Mouse (Mus musculus) cerebellum, adult 18-20 months (tissue): ENCODE measurements around the gene Tmem29.
"Not testable (repeated sequence)": the region's sequence is repeated elsewhere in the genome, so short reads cannot be mapped to it uniquely, and the experiment has no call there.

Experiments used
- DNase-seq, 2 experiments: peaks; one replicate each; pipeline ENCODE4 v3.0.0; 2021

Tmem29 gene

DNA sequence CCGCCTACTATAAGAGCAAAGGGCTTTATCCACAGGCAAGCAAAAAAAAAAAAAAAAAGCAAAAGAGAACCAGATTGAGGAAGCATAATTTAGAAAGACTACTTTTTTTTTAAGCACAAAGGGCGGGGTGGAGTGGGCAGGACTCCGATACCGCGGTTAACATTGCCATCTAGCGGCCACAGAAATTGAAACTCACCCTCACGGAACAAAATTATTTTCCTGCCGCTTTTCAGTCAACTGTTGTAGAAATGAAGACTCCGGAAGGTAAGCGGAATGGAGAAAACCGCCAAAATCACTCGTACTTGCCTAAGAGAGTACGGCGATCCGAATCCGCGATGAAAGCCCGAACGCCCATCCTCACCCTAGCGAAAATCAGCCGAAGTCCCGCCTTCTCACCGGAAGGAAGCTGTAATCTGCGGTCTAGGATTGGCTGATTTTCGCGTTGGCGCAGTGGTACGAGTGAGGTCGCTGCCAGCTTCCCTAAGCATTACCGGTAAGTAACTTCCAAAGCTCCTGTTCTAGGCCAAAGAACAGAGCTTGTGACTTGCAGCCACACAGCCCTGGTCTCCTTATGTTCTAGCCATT lies at the start of gene Tmem29:
Gene Tmem29, minus strand, starts transcription at position 389 of the 585 bp plus-strand sequence.
- peak; percentile 90 to 91 for DNase-seq

DNA sequence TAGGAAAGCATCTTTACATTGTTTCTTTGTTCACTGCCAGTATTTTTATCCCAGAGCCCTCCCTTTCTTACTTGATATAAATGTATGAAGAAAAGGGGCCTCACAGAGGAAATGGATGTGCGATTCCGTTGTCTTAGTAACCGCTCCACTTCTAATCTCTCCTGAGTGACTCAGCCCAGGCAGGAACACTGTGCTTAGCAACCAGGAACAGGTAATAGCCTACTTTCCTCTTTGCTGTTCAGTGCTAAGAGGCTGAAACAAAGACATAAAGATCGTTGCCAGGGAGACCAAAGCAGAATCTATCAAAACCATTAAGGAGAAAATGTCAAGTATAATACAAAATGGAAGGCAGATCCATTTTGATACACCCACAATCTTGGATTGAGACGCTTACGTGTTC lies 49.7 kb upstream of the Tmem29 start:
- DNase-seq: no peak

DNA sequence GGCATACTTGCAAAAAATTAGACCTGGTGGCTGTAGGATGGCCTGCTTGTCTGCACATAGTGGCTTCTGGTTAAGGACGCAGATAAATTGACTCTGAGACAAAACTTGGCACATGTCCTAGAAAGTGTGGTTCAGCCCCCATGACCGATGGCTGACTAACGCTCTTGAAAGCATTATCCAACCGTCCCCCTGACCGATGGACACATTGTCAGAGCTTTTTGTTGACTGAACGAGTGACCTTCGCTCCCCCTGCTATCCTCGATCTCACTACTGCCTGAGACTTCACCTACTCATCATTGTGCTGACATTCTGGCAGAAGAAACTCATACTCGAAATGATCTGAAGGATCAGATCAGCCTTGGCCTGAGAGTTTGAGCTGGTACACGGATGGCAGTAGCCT lies 28.9 kb upstream of the Tmem29 start:
- not testable (repeated sequence) for DNase-seq

DNA sequence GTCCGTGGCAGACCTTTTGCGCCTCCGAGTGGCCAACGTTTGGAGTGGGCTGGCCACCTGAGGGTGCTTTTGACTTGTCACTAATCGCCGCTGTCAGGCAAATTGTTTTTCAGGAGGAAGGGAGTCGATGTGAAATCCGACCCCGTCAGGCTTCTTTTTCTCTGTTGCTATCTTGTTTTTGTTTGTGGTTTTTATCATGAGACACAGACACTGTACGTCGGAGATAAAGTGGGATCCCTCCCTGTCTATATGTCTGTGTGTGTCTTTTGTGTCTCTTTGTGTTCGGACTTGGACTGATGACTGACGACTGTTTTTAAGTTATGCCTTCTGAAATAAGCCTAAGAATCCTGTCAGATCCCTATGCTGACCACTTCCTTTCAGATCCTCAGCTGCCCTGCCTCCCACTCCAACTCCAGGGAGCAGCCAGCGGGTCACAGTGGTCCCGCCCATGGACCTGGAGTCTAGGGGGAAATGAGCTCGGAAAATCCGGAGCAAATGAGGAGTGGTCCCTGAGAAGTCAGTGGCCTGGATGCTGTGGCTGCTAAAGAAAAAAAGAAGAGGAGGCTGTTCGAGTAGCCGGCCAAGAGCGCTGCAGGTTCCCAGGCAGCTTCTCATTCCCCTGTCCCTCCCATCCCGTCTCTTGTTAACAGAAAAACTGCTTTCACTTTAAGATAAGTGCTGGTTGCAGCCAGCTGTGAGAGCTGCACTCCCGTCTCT lies 27.5 kb upstream of the Tmem29 start:
- not testable (repeated sequence) for DNase-seq

DNA sequence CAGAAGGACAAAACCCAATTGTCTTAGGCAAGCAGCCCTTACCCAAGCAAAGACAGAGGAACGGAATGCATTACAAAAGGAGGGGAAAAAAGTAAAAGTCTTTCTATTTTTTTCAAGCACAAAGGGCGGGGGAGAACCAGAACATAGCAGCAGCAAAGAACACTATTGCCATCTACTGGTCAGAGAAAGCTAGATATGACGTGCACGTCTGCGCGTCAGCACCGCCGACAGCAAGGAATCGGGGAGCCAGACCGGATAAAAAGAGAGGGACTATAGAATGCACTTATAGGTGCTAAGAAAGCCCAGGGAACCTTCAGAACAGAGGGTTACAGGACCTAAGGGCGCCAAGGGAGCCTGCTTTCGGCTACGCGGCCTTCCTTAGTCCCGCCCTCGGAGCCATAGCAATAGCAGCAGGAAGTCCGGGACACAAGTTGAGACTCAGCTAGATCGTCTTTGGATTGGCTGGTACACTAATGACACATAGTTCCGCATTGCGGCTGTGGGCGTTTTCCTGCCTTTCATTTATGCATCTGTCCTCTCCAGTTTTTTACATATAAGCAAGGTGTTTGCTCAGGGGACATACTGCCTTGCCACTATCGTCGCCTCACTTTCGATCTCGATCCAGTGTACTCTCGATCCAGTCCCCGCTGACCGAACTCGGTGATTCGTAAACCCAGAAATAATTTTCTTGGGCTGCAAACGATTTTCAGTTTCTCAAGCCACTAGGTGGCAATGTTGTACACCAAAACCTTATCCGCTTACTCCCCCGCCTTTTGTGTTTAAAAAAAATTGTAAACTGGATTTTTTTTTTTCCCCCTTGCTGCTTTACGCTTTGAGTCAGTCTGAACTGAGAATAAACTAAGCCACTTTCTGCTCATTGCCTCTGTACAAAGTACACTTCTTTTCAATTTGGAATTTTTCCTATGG lies 19.2 kb upstream of the Tmem29 start:
- DNase-seq: peak; percentile 82 to 88

DNA sequence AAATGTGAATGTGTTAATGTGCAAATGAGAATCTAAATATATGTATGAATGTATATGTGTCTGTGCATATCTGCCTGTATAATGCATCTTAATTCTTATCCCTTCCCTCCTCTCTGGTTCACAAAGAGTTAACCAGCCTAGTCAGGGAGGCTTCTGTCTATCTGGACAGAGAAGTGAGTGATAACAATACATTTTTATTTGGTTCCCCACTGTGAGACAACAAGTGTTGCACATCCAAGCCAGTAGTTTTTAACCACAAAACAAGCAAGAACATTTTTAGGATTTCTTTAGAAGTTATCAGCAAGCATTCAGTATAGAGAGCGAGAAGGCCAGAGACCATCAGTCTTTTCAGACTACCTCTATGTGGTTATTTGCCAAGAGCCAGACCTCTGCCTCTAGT lies 12.5 kb upstream of the Tmem29 start:
- no peak for DNase-seq

DNA sequence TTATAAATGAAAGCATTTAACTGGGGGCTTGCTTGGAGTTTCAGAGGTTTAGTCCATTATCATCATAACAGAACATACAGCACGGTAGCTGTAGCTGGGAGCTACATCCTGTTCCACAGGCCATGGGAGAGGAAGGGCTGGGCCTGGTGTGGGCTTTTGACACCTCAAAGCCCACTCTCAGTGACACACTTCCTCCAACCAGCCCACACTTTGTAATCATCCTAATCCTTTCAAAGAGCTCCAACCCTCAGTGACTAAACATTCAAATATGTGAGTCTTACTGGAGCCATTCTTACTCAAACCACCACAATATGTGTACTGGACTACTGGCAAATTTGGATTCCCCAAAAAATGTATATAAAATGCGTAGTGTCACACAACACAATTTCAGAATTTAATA lies 9.3 kb upstream of the Tmem29 start:
- DNase-seq: no peak

DNA sequence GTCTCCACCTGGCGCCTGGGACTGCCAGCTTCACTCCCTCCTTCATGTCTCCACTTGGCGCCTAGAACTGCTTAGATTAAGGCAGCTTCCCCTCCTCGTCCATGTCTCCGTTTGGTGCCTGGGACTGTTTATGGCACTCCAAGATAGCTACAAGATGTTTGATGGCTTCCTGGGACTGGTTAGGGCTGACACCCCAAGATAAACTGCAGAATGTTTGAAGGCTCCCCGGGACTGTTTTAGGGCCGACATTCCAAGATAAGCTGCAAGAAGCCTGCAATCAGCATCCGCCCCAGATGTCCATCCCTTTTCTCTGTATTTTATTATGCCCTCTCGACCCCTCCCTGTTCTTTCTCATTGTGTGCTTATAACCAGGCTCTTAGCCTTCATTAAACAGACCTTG lies 7.9 kb upstream of the Tmem29 start:
- not testable (repeated sequence) for DNase-seq

DNA sequence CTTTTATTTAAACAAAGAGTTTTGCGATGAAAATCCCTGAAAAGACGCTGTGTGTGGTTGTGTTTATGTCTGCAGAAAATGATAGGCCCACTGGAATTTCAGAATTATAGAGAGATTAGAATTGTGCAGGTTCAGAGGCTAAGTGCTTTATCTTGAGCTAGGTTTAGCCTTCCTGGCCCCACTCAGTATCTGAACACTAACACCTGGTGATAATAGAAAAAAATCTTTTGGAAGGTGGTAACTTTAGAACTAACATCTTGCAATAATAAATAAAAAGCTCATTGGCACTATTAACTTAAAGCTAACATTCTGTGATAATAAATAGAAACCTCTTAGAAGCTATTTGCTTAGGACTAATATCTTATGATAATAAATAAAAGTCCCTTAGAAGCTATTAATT lies 1.2 kb upstream of the Tmem29 start:
- no peak for DNase-seq

DNA sequence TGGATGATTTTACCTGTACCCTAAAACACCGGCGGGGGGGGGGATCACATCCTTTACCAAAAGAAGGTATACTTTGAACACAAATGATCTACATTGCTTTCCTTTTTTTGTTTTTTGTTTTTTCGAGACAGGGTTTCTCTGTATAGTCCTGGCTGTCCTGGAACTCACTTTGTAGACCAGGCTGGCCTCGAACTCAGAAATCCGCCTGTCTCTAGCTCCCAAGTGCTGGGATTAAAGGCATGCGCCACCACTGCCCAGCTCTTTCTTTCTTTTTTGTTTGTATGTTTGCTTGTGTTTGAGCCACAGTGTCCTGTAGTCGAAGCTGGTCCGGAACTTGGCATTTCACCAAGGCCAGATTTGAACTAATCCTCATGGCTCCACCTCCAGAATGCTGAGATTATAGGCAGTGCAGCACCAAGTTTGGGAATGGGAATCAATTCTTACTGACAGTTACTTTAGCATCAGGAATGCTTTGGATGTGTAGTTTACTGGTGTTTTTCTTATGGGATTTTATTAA lies 515 bp upstream of the Tmem29 start:
- DNase-seq: peak; percentile 19 to 47

DNA sequence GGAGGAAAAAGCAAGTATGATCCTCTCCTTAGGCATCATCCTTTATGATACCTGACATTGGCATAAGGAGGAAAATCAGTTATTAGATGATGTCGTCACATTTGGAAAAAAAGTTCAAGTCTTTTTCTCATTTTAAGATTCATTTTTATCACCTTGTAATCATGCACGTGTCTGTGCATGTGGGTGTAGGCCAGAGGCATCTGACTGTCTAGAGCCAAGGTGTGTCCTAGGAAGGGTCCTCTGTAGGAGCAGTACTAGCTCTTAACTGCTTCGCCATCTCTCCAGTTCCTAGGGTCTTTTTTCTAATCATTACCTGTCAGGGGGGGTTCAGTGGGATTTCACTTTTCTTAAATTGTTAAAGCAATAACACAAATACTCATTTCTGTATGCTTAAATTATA lies 818 bp downstream of the Tmem29 start:
- DNase-seq: peak in 1 of 2 experiments; percentile 28

DNA sequence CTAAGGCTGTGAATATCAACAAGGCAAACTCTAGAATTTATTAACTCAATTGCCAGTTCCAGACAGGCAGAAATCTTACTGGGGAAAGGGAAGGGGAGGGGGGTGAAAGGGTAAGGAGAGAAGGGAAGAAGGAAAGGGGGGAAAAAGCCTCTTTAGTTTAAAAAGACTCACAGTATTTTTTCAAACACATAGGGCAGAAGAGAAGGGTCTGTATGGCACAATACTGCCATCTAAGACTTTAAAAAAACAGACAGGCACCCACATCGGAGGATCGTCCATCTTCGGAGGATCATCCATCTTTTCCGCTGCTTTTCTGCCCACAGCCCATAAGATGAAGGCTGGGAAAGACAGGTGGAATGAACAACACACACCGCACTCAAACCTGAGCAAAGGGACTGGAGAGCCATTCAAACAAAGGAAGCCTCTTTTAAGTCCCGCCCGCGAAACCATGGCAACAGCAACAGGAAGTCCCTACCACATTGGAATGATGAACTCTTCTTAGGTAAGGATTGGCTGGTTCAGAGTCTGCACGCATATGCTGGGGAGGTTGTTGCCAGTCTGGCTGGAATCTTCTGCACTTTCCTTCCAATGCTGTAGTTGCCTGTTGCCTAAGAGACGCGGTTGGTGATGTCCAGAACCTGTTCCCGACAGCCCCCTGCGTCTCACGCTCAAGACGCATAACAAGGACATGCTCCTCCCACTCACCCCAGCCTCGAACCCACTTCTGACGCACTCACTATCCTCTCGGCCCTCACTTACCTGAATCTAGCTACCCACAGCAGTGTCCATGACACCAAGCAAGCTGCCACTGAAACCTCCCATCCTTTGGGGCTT lies 18.2 kb downstream of the Tmem29 start:
- peak; percentile 79 to 88 for DNase-seq

DNA sequence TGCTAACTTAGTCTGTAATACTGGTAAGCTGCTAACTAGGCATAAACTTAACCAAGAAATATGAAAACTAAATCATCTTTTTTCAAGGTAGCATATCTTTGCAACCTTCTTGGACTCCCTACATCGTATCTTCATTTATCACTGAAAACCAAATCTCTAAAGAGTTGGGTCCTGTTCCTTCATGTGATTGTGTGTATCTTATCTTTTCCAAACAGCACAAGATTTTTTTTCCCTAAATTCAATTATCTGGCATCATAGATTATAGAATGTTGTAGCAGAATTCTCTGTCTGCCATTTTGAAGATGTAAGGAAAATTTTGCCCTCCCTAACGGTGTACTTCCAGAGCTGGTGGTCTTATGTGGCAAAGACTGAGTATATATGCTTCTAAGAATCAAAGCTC lies 22.6 kb downstream of the Tmem29 start:
- no peak for DNase-seq

DNA sequence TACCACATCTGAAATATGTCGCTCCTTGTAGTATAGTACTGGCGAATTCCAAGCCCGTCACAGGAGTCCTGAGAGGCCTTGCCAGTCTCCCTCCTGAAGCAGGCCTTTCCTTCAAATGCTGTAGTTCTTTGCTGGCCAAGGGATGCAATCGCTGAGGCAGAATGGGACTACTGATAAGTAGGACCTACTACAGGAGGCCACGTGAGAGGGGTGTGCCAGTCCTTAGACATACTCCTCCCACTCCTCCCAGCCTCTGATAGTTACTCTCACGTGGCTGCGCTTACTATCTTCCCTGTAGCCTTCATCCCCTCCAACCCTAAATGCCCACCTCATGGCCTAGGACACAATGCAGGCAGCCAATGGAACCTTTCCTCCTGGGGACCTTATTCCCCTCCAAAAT lies 23.6 kb downstream of the Tmem29 start:
- DNase-seq: no peak

DNA sequence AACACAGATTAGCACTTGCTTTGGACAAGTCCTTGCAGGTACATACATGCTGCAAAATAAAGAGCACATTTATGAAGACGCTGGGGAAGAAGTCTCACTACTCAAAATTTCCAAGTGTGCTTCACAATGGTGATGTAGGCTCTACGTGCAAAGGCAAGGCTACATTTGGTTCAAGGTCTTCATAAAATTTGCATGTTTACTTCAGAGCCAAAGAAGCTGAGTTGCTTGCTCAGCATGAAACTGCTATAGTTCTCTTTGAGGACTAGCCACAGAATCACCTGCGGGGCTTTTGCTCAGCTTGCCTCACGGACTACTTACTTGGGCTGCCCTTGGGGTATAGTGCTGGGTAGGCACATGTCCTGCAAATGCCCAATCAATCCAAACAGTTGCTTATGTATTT lies 45.4 kb downstream of the Tmem29 start:
- DNase-seq: no peak
